Mouse (Mus musculus) heart, adult 2 months (tissue): ENCODE data around the gene Pdzk1ip1. TPM values are rescaled to one million over a fixed set of nuclear protein-coding genes. Genes with fewer than 3 reads are reported as not detected.

Experiments
- DNase-seq, 2 experiments: peaks; one replicate each; pipeline ENCODE4 v3.0.0; 2021
- H3K27ac ChIP-seq: fragments of 200-600 bp; 2 replicates; pipeline ENCODE4 v1.8.1; 2022
- H3K27me3 ChIP-seq: fragments of 200-500 bp; 2 replicates; pipeline ENCODE4 v1.6.1; 2012; ENCODE audit warnings: mild to moderate bottlenecking, low read length, inconsistent platforms, mixed read lengths; ENCODE audit not compliant: control insufficient read depth, insufficient read depth
- H3K36me3 ChIP-seq: fragments of 200-500 bp; 2 replicates; pipeline ENCODE4 v1.6.1; 2012; ENCODE audit warnings: low read length, inconsistent platforms; ENCODE audit not compliant: control insufficient read depth, insufficient read depth
- H3K4me1 ChIP-seq: fragments of 200-500 bp; 2 replicates; pipeline ENCODE4 v1.6.1; 2011; ENCODE audit warnings: low read length; ENCODE audit not compliant: control insufficient read depth, insufficient read depth
- H3K4me3 ChIP-seq: fragments of 200-600 bp; 2 replicates; pipeline ENCODE4 v1.8.1; 2022
- H3K79me2 ChIP-seq: fragments of 200-500 bp; replicated peaks from 2 replicates; pipeline ENCODE4 v1.6.1; 2012; ENCODE audit warnings: mild to moderate bottlenecking, inconsistent platforms, low read length, moderate library complexity, mixed read lengths; ENCODE audit not compliant: control insufficient read depth, insufficient read depth
- H3K9ac ChIP-seq: fragments of 200-500 bp; 2 replicates; pipeline ENCODE4 v1.6.1; 2012; ENCODE audit warnings: low read depth, mild to moderate bottlenecking, control low read depth, inconsistent platforms, low read length, mixed read lengths
- CTCF ChIP-seq: fragments of 200-600 bp; IDR thresholded peaks from 2 replicates; pipeline ENCODE4 v1.8.1; 2022; ENCODE audit warnings: antibody characterized with exemption, mild to moderate bottlenecking, moderate library complexity
- EP300 ChIP-seq: fragments of 200-500 bp; IDR thresholded peaks from 2 replicates; pipeline ENCODE4 v1.6.1; 2011; ENCODE audit warnings: low read depth, low read length, control low read depth; ENCODE audit not compliant: insufficient read depth
- POLR2A ChIP-seq: fragments of 200-500 bp; IDR thresholded peaks from 2 replicates; pipeline ENCODE4 v1.6.1; 2011; ENCODE audit warnings: mild to moderate bottlenecking, low read depth, low read length, control low read depth; ENCODE audit not compliant: insufficient read depth
- WGBS: fragments of 180-500 bp; shearing (Covaris S2); methylation state at CpG from one replicate; pipeline ENCODE4 v1.1.7; 2018; 5-methylcytosine and 5-hydroxymethylcytosine counted together
- intact Hi-C: fragments of 180-260 bp; cut with DNase I; formaldehyde crosslinking; loops from one replicate; pipeline ENCODE4 v1.15.1; 2025
- polyA plus RNA-seq: library from polyadenylated mRNA; depleted of rRNA; stranded (reverse); fragments of >200 nt; gene quantifications from 2 replicates; pipeline ENCODE4 v1.2.3, GENCODE M21; 2012
- total RNA-seq, 2 experiments: library from RNA; stranded (reverse); gene quantifications; 2 replicates each; pipeline ENCODE4 v1.2.3; 2021

Pdzk1ip1 gene
- total and polyA plus RNA-seq, 3 experiments, result 0.70 to 1.9 (median 0.86) TPM

DNA sequence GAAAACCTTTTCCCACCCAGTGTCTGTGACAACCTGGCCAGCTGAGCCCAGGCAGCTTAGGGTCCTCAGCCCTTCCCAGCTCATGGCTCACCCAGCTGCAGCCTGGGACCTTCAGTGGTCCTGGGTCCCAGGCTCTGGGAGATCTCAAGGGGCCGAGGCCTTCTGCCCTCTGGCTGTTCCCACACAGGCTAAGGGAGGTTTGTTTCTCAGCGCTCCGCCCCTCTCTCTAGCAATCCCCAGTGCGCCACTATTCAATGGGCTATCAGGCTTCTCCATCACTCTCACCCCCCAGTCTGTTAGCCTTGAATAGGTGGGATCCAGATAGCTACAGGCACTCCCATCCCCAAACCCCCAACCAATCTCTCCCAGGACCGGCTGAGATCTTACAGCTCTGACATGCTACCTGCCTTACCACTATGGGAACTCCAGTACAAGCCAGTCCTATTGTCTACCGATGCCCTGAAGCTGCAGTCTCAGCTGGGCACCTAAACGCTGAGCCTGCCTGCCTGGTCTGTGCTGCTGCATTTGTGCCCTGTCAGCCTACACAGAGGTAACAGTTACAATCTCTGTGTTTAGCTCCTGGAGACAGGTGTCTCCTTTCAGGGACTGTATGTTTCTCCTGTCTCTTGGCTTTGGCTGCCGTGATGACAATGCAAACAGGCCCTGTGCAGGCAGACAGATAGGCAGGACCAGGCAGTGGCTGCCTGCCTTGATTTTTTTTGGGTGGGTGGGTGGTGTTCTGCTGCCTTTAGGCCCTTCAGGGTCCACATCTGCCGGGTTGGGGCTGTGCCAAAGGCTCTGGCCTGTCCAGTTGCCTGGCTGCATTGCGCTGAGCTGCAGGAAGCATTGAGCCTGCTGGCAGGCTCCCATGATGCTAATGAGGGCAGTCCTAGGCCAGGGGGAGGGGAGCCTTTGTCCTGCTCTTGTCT lies 9.4 kb upstream of the Pdzk1ip1 start:
- peak; percentile 35 to 46 for DNase-seq
- no peak for TF ChIP-seq EP300
- no peak for TF ChIP-seq POLR2A
- no peak for TF ChIP-seq CTCF
- Histone ChIP-seq H3K4me3 (no peak overlapping the region), H3K4me1 (peaks cover 20% of the 10 kb centered on the region), H3K27ac (no peak overlapping the region; the same call in 1 of the 2 replicates), H3K36me3 (no peaks in the 10 kb centered on the region), H3K79me2 (no peaks in the 10 kb centered on the region), H3K27me3 (no peaks in the 10 kb centered on the region), H3K9ac (no peak overlapping the region)
- 46% methylated on average over 10 of the region's 10 CpGs for WGBS
- intact Hi-C loops, result no loop called here

- Histone ChIP-seq H3K79me2 (no peaks in the 10 kb centered on the region), H3K27me3 (no peaks in the 10 kb centered on the region), H3K27ac (no peak overlapping the region), H3K4me3 (no peak overlapping the region), H3K4me1 (peaks cover 15% of the 10 kb centered on the region), H3K36me3 (no peaks in the 10 kb centered on the region), H3K9ac (no peak overlapping the region)
- 45% methylated on average over 5 of the region's 5 CpGs for WGBS
- TF ChIP-seq POLR2A, result no peak
- TF ChIP-seq EP300, result no peak
- no peak for DNase-seq
- intact Hi-C loops, result no loop called here
Observed at GRCm38 (mm10) chr4:115079821-115080349, 8.6 kb upstream of the Pdzk1ip1 start.

GRCm38 (mm10) chr4:115083031-115083430 lies 5.5 kb upstream of the Pdzk1ip1 start:
- intact Hi-C loops, result no loop called here
- no peaks in the 10 kb centered on the region for H3K79me2 ChIP-seq
- no peak for TF ChIP-seq EP300
- TF ChIP-seq POLR2A, result no peak
- no peak for TF ChIP-seq CTCF

GRCm38 (mm10) chr4:115085522-115086095 lies 2.9 kb upstream of the Pdzk1ip1 start:
- WGBS, result 20% methylated on average over 6 of the region's 6 CpGs
- no peaks in the 10 kb centered on the region; the same call in 1 of the 2 replicates for H3K27me3 ChIP-seq
- peak; percentile 87 for TF ChIP-seq EP300
- TF ChIP-seq CTCF, result peak; percentile 86
- TF ChIP-seq POLR2A, result no peak
- H3K27ac ChIP-seq, result no peak overlapping the region
- H3K9ac ChIP-seq, result no peak overlapping the region
- intact Hi-C loops, result loop anchor here (1.0 to 5.0 kb wide), 3 partner anchors 38 to 88 kb away; no protein-coding TSS in a partner anchor
- DNase-seq, result peak; percentile 59 to 79
- H3K4me1 ChIP-seq, result no peaks in the 10 kb centered on the region; the same call in 1 of the 2 replicates
- H3K36me3 ChIP-seq, result no peaks in the 10 kb centered on the region
- no peak overlapping the region for H3K4me3 ChIP-seq
- no peaks in the 10 kb centered on the region for H3K79me2 ChIP-seq

More at GRCm38 (mm10) chr4:115083031-115083430, 5.5 kb upstream of the Pdzk1ip1 start:
- WGBS, result 76% methylated on average over 3 of the region's 3 CpGs
- H3K4me3 ChIP-seq, result no peak overlapping the region
- H3K4me1 ChIP-seq, result peaks cover 5% of the 10 kb centered on the region
- no peak for DNase-seq
- no peaks in the 10 kb centered on the region for H3K36me3 ChIP-seq
- no peak overlapping the region for H3K9ac ChIP-seq
- H3K27ac ChIP-seq, result no peak overlapping the region
- no peaks in the 10 kb centered on the region; the same call in 1 of the 2 replicates for H3K27me3 ChIP-seq

- no peaks in the 10 kb centered on the region; the same call in 1 of the 2 replicates for H3K4me1 ChIP-seq
- no peak overlapping the region for H3K27ac ChIP-seq
- no peaks in the 10 kb centered on the region for H3K36me3 ChIP-seq
- H3K4me3 ChIP-seq, result no peak overlapping the region
- H3K79me2 ChIP-seq, result no peaks in the 10 kb centered on the region
- no peak for DNase-seq
- WGBS, result 62% methylated on average over 4 of the region's 4 CpGs
- no peak overlapping the region for H3K9ac ChIP-seq
- TF ChIP-seq POLR2A, result no peak
- TF ChIP-seq CTCF, result no peak
- no peak for TF ChIP-seq EP300
- no peaks in the 10 kb centered on the region; the same call in 1 of the 2 replicates for H3K27me3 ChIP-seq
- intact Hi-C loops, result loop anchor here (5.0 kb wide), 1 partner anchor 89 kb away; no protein-coding TSS in a partner anchor
Observed at GRCm38 (mm10) chr4:115086257-115086656, 2.3 kb upstream of the Pdzk1ip1 start.
